Mouse (Mus musculus) left cerebral cortex, postnatal 4 days (tissue): ENCODE data around the gene Uqcc1. TPM values are rescaled to one million over a fixed set of nuclear protein-coding genes. Genes with fewer than 3 reads are reported as not detected.
A peak's percentile ranks its signal among the peaks of the same experiment; 100 is the strongest.
"Not testable (repeated sequence)": the region's sequence is repeated elsewhere in the genome, so short reads cannot be mapped to it uniquely, and the experiment has no call there.

ENCODE experiments used
- DNase-seq: peaks from one replicate; pipeline ENCODE4 v3.0.0-alpha.2; 2022
- intact Hi-C: fragments of 180-260 bp; cut with DNase I; formaldehyde crosslinking; loops from one replicate; pipeline ENCODE4 v1.15.1; 2025
- total RNA-seq, 2 experiments: library from RNA; stranded (reverse); gene quantifications; 2 replicates each; pipeline ENCODE4 v1.2.3; 2021

Uqcc1 gene
- total RNA-seq, 2 experiments from 2014 or later: 42.3 to 43.7 TPM

- intact Hi-C loops: no loop called here
- no peak for DNase-seq
Measured at GRCm38 (mm10) chr2:155940681-155941080, 10.6 kb upstream of the Uqcc1 start, which contains the start of gene Gm15557. Gm15557 (plus strand) TSS chr2:155940728.

GRCm38 (mm10) chr2:155939897-155940529, 9.9 kb upstream of the Uqcc1 start:
- intact Hi-C loops: no loop called here
- DNase-seq: no peak

- intact Hi-C loops: no loop called here
Measured at GRCm38 (mm10) chr2:155928711-155929345, 1.3 kb downstream of the Uqcc1 start.

DNA sequence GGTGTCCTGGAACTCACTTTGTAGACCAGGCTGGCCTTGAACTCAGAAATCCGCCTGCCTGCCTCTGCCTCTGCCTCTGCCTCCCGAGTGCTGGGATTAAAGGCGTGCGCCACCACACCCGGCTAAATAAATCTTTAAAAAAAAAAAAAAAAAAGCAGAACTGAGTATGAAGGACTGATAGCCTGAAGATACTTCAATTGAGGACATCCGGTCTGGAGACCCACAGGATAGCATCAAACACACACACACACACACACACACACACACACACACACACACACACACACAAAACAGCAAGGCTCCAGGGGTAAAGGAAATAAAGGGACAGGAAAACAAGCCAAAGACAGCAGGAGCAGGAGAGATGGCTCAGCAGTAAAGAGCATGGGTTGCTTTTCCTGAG, 4.9 kb downstream of the Uqcc1 start:
- DNase-seq, intact Hi-C loops: not testable (repeated sequence)

More at GRCm38 (mm10) chr2:155928711-155929345, 1.3 kb downstream of the Uqcc1 start:
- DNase-seq: no peak

DNA sequence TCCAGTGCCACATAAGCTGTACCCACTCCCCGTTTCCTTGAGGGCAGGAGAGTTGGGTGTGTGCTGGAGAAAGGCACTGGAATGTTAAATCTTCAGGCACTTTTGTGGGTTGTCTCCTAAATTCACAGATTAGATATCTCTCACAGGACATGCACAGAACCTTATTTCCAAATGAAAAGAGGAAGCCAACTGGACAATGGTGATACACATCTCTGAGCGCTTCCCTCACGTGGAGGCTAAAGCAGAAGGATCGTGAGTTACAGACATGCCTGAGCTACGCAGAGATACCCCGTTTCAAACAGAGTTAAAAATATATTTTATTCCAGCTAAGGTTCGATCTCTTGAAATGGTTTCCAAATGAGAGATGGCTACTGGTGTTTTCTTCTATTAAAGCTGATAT, 7.0 kb downstream of the Uqcc1 start:
- DNase-seq: no peak
- intact Hi-C loops: no loop called here

DNA sequence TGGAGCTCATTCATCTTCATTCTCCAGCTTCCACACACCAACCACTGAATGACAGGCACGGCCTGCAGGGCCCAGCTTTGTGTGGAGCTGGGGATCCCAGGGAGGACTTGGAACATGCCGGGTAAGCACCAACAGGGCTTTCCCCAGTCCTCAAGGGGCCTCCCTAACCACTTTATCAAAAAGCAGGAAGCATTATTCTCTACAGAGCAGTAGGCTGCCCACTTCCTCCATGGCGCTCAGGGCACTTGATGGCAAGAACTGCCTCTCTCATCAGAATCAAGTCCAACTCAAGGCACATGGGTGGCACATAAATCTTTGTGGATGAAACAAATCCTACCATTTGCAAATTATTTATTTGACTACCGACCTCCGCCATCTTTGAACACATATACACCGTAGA, 15.4 kb downstream of the Uqcc1 start:
- intact Hi-C loops: no loop called here
- DNase-seq: no peak

GRCm38 (mm10) chr2:155903632-155904008, 26.5 kb downstream of the Uqcc1 start:
- DNase-seq: peak; percentile 9

GRCm38 (mm10) chr2:155902989-155903631, 27.0 kb downstream of the Uqcc1 start:
- DNase-seq: peak; percentile 75
- intact Hi-C loops: no loop called here

More at GRCm38 (mm10) chr2:155903632-155904008, 26.5 kb downstream of the Uqcc1 start:
- intact Hi-C loops: no loop called here

DNA sequence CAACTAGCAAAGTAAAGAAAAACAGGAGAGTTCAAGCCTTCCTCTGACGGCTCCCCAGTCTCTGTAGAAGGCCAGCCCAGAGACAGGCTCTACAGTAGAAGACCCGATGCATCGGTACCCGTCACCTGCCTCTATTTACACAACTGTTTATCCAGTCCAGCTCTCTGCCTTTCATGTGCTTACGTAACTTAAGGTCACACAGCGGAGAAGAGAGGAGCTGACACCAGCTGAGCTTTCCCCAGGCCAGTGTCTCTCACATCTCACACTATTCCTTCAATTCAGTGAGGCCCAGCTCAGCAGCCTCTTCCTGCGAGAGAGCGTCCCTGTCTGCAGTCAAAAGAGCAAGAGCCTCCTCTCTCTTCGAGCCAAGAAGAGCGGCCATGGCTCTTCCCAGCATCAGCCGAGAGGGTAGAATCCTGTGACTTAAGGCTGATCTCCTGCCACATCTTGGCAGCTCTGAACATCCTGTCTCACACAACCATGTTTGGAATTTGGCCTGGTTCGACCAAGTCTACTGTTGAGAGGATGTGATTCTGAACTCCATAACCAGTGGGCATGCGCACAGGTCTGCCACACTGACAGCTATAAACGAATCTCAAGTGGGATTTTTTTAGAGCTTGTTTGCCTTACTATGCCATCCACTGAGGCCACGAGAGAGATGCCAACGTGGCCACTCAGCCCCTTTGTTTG, 34.9 kb downstream of the Uqcc1 start:
- intact Hi-C loops: no loop called here
- DNase-seq: no peak

DNA sequence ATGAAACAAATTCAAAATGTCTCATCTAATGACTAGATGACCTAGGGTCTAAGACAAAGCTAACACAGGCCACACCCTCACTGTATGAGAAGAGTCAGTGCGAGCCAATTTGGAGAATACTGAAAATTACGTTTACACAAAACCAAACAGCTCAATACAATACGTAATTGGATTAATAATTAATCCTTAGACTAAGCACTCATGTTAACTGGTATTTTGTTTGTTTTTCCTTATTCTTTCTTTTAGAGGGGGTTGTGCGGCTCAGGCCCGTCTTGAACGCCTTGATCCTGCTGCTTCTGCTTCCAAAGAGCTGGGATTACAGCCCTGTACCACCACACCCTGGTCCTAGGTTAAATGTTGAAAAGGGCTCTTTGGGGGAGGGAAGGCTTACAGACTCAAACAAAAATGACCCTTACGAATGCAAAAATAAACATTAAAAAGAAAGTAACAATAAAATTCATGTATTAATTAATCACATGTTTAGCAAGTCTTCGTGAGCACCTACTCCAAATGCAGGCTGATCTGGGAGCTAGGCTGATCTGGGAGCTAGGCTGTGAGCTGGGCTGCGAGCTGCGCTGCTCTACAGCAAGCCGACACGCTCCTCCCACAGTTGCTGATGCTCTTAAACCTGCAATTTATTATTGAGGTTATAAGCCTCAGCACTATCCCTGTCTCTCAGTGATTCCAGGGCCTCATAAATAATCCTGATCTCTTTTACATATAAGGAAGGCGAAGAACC, 35.6 kb downstream of the Uqcc1 start:
- intact Hi-C loops: no loop called here

GRCm38 (mm10) chr2:155886776-155887175, 43.3 kb downstream of the Uqcc1 start:
- intact Hi-C loops: no loop called here
- no peak for DNase-seq

More for the DNA sequence above, 35.6 kb downstream of the Uqcc1 start:
- no peak for DNase-seq

- intact Hi-C loops: no loop called here
- DNase-seq: no peak
Measured at GRCm38 (mm10) chr2:155885271-155885697, 44.8 kb downstream of the Uqcc1 start.

- intact Hi-C loops: no loop called here
- DNase-seq: no peak
Measured at GRCm38 (mm10) chr2:155882087-155882486, 48.0 kb downstream of the Uqcc1 start.

- intact Hi-C loops: no loop called here
- no peak for DNase-seq
Measured at GRCm38 (mm10) chr2:155878964-155879876, 50.9 kb downstream of the Uqcc1 start.

DNA sequence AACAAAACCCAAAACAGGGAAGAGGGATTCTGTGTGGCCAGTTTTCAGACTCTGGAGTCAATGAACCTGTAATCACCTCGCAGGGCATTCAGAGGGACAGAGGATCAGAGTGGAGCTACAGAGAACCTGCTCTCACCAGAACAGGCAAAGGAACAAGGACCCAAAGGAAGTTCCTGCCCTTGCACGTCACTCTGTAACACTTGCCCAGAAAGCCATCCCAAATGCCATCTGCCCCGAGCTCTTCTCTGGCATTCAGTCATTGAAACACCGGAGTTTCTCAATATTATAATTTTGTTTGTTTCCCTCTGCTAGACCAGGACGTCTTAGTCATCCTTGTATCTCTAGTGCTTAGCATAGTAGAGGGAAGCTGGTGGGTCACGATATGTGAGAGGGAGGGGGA, 56.5 kb downstream of the Uqcc1 start:
- intact Hi-C loops: no loop called here
- DNase-seq: no peak

- no peak for DNase-seq
- intact Hi-C loops: no loop called here
Measured at GRCm38 (mm10) chr2:155872930-155873507, 57.1 kb downstream of the Uqcc1 start.

- intact Hi-C loops: no loop called here
- no peak for DNase-seq
Measured at GRCm38 (mm10) chr2:155872486-155872885, 57.6 kb downstream of the Uqcc1 start.

- DNase-seq: no peak
- intact Hi-C loops: no loop called here
Measured at GRCm38 (mm10) chr2:155869772-155870171, 60.3 kb downstream of the Uqcc1 start.

DNA sequence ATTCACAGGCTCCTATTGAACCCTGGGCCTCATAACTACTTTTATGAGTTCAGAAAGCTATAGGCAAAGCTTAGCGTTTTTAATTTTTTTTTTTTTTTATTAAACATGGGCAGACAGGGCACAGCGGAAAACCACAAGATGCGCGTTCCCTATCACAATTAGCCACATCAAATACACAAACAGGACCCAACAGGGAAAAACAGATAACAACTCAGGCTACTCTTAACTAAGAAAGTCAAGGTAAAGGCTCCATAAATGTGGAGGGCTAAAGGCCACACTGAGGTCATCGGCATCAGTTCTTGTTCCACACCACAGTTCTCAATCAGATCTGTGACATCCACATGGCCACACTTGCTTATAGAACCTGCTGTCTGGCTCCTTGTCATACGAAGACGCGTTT, 61.8 kb downstream of the Uqcc1 start:
- intact Hi-C loops: no loop called here

More for the DNA sequence above, 61.8 kb downstream of the Uqcc1 start:
- DNase-seq: no peak
